Mouse (Mus musculus) bone marrow, adult 2 months (tissue): ENCODE results near the gene Pgrmc2.

ENCODE experiments used
- CTCF ChIP-seq: fragments of 200-500 bp; IDR thresholded peaks from 2 replicates; pipeline ENCODE4 v1.5.1; 2011; ENCODE audit warnings: low read length, control low read depth; ENCODE audit not compliant: control insufficient read depth, insufficient read depth
- POLR2A ChIP-seq: fragments of 200-500 bp; IDR thresholded peaks from 2 replicates; pipeline ENCODE4 v1.6.1; 2011; ENCODE audit warnings: low read depth, mild to moderate bottlenecking, control low read depth, low read length, borderline replicate concordance; ENCODE audit not compliant: control insufficient read depth

DNA sequence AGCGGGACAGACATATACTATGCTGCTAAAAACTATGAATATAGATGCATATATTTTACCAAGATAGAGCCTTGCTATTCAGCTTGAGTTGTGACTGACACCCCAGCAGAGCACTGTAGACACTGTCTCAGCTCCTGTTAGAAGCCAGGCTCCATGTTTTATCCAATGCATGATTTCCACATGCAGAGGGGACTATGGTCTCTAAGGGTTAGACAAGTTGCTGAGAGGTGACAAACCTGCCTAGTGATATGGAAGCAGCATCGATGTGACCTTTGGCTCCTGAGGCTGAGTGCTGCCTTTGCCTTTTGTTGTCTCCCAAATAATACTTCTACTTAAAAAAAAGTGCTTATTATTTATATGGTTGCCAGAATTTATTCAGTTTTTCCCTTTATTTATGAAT lies 10.4 kb upstream of the Pgrmc2 start:
- TF ChIP-seq CTCF: no peak
- no peak for TF ChIP-seq POLR2A
